Mouse (Mus musculus): ENCODE results near the gene Zbtb42.

- TF ChIP-seq CTCF (IDR thresholded peaks at IDR 0.05; ENCODE audit: extremely low read depth, insufficient read depth, low read length) (no peak), POLR2A (IDR thresholded peaks at IDR 0.05; ENCODE audit: extremely low read depth, insufficient read depth, low read length) (no peak)
Observed at GRCm38 (mm10) chr12:112700522-112700921, 21.9 kb downstream of the Zbtb42 start.

Measured in cortical plate, adult 2 months (tissue).